Mouse (Mus musculus): ENCODE measurements around the gene Dpp6. TPM values are rescaled to one million over a fixed set of nuclear protein-coding genes. Genes with fewer than 3 reads are reported as not detected.

Gene Dpp6
- polyA plus RNA-seq, 2 experiments = 2.4 to 5.0 TPM

DNA sequence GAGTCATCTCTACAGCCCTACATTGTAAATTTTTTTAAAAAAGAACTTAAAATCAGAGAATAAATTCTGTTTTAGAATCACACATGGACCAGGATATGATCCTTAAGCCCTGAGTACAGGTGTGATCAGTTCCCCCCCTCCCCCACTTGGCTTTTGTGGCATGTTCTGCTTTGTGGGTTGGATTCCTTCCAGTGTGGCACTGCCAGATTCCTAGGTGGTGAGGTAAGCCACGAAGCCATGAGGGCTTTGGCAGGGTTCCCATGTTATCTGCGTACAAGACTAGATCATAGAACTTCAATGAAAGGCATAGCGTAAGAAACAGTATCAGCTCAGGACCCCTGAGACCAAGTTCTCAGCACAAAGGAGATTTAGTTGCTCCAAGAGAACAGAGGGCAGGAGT, 596.0 kb downstream of the Dpp6 start:
- H3K4me2 ChIP-seq (replicated peaks; ENCODE audit: low read depth, low read length, severe bottlenecking) = no peak overlapping the region
- WGBS = 54% methylated on average over 3 of the region's 3 CpGs
- no peak for TF ChIP-seq POLR2A (IDR thresholded peaks at IDR 0.05; ENCODE audit: borderline replicate concordance, extremely low read depth, insufficient read depth, insufficient read length)
- no peak overlapping the region for H3K4me3 ChIP-seq (replicated peaks; ENCODE audit: low read length)
- H3K4me1 ChIP-seq (ENCODE audit: control insufficient read depth, insufficient read depth, low read length) = no peaks in the 10 kb centered on the region
- no peak overlapping the region for H3K9ac ChIP-seq (ENCODE audit: low read depth, low read length, severe bottlenecking)
- DNase-seq (ENCODE audit: low spot score) (no peak), ATAC-seq (ENCODE audit: low FRiP score, low read depth) (no peak)
- H3K36me3 ChIP-seq (ENCODE audit: control insufficient read depth, insufficient read depth, low read length) = no peaks in the 10 kb centered on the region
- H3K27ac ChIP-seq (replicated peaks; ENCODE audit: low read depth, low read length) = no peak overlapping the region
- no peaks in the 10 kb centered on the region for H3K27me3 ChIP-seq (ENCODE audit: control insufficient read depth, insufficient read depth, low read length)
- no peaks in the 10 kb centered on the region for H3K9me3 ChIP-seq (ENCODE audit: control insufficient read depth, low read length)

DNA sequence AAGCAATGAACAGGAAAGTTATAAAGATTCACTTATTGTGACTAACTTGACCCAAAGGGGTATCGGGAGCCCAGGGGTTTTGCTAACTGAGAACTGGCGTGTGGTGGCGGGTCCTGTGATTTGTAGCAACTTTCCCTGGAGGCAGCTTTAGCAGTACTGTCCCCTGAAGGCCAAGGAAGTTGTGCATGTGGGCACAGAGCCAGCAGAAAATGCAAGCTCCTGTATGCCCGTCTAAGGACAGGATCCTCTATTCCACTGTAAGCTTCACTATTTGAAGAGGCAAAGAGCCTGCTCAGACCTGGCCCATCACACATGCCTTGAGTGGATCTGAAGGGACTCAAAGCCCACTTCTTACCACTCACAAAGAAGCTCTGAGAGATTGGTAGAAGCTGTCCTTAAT, 598.5 kb downstream of the Dpp6 start:
- DNase-seq (ENCODE audit: low spot score) = no peak
- H3K9ac ChIP-seq (ENCODE audit: low read depth, low read length, severe bottlenecking) = no peak overlapping the region
- H3K4me2 ChIP-seq (replicated peaks; ENCODE audit: low read depth, low read length, severe bottlenecking) = no peak overlapping the region
- H3K4me3 ChIP-seq (replicated peaks; ENCODE audit: low read length) = no peak overlapping the region
- no peaks in the 10 kb centered on the region for H3K36me3 ChIP-seq (ENCODE audit: control insufficient read depth, insufficient read depth, low read length)
- WGBS = 75% methylated on average over 4 of the region's 4 CpGs
- H3K4me1 ChIP-seq (ENCODE audit: control insufficient read depth, insufficient read depth, low read length) = no peaks in the 10 kb centered on the region
- TF ChIP-seq POLR2A (IDR thresholded peaks at IDR 0.05; ENCODE audit: borderline replicate concordance, extremely low read depth, insufficient read depth, insufficient read length) = no peak
- no peak for ATAC-seq (ENCODE audit: low FRiP score, low read depth)
- no peaks in the 10 kb centered on the region for H3K27me3 ChIP-seq (ENCODE audit: control insufficient read depth, insufficient read depth, low read length)
- no peak overlapping the region for H3K27ac ChIP-seq (replicated peaks; ENCODE audit: low read depth, low read length)
- H3K9me3 ChIP-seq (ENCODE audit: control insufficient read depth, low read length) = no peaks in the 10 kb centered on the region

DNA sequence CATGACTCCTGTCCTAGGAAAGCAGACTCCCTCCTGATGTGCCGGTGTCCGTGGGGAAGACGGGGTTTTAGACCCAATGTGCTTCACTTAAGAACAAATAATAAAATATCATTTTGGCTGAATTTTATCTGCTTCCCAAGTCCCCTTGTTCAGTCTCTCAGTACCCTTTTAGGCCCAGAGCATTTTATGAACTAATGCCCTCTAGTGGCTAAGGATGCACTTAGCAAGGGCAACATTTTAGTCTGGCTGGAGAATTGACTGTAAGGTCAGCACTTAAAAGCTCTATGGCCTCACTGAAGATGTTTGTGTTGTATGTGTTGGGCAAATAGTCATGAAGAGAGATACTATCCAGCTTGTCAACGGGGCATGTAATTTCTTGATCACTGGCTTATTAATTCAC, 599.6 kb downstream of the Dpp6 start:
- no peak overlapping the region for H3K4me2 ChIP-seq (replicated peaks; ENCODE audit: low read depth, low read length, severe bottlenecking)
- WGBS = 62% methylated on average over 4 of the region's 4 CpGs
- H3K9ac ChIP-seq (ENCODE audit: low read depth, low read length, severe bottlenecking) = no peak overlapping the region
- no peaks in the 10 kb centered on the region for H3K9me3 ChIP-seq (ENCODE audit: control insufficient read depth, low read length)
- ATAC-seq (ENCODE audit: low FRiP score, low read depth) (no peak), DNase-seq (ENCODE audit: low spot score) (no peak)
- H3K27ac ChIP-seq (replicated peaks; ENCODE audit: low read depth, low read length) = no peak overlapping the region
- no peak for TF ChIP-seq POLR2A (IDR thresholded peaks at IDR 0.05; ENCODE audit: borderline replicate concordance, extremely low read depth, insufficient read depth, insufficient read length)
- H3K4me3 ChIP-seq (replicated peaks; ENCODE audit: low read length) = no peak overlapping the region
- H3K27me3 ChIP-seq (ENCODE audit: control insufficient read depth, insufficient read depth, low read length) = no peaks in the 10 kb centered on the region
- no peaks in the 10 kb centered on the region for H3K36me3 ChIP-seq (ENCODE audit: control insufficient read depth, insufficient read depth, low read length)
- no peaks in the 10 kb centered on the region for H3K4me1 ChIP-seq (ENCODE audit: control insufficient read depth, insufficient read depth, low read length)

DNA sequence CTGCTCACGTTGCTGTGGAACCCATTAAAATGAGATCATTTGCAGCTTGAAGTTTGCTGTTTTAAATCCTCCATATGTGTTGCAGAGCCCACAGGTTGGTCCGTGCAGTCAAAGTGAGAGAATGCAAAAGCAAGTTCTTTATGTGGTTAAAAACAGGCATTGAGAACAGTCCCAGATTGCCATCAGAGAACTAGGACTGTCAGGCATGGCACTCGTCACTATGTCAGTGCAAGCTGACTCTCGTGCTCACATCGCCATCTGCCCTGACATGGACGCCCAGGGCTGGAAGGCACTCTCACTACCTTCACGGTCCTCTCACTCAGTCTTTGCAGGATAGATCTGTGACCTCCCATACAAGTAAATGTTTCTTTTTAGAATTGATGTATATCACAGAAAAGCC, 600.4 kb downstream of the Dpp6 start:
- WGBS = 51% methylated on average over 7 of the region's 7 CpGs

DNA sequence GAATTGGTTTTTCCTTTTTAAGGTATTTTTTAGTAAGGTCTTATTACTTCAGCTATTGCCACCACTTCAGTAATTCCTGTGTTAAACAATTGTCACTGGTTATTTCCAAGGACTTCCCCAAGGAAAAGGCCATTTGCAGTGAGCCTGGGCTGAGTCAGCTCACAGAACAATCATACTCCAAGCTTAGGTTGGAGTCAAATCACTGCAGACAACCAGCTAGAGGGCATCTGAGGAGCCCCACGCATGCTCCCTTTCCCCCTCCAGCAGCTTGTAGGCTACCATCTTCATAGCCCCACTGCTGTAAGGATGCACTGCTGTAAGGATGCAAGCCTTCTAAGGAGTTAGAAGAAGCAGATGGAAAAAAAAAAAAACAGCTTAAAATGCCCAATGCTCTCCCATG, 601.9 kb downstream of the Dpp6 start:
- Histone ChIP-seq H3K27me3 (ENCODE audit: control insufficient read depth, insufficient read depth, low read length) (no peaks in the 10 kb centered on the region), H3K27ac (replicated peaks; ENCODE audit: low read depth, low read length) (no peak overlapping the region), H3K4me3 (replicated peaks; ENCODE audit: low read length) (no peak overlapping the region), H3K9me3 (ENCODE audit: control insufficient read depth, low read length) (no peaks in the 10 kb centered on the region), H3K4me2 (replicated peaks; ENCODE audit: low read depth, low read length, severe bottlenecking) (no peak overlapping the region), H3K36me3 (ENCODE audit: control insufficient read depth, insufficient read depth, low read length) (no peaks in the 10 kb centered on the region), H3K9ac (ENCODE audit: low read depth, low read length, severe bottlenecking) (no peak overlapping the region), H3K4me1 (ENCODE audit: control insufficient read depth, insufficient read depth, low read length) (no peaks in the 10 kb centered on the region)
- DNase-seq (ENCODE audit: low spot score) (no peak), ATAC-seq (ENCODE audit: low FRiP score, low read depth) (no peak)
- 64% methylated on average over 1 of the region's 1 CpGs for WGBS
- no peak for TF ChIP-seq POLR2A (IDR thresholded peaks at IDR 0.05; ENCODE audit: borderline replicate concordance, extremely low read depth, insufficient read depth, insufficient read length)

More for the DNA sequence above, 600.4 kb downstream of the Dpp6 start:
- no peak for DNase-seq (ENCODE audit: low spot score)
- Histone ChIP-seq H3K4me3 (replicated peaks; ENCODE audit: low read length) (no peak overlapping the region), H3K36me3 (ENCODE audit: control insufficient read depth, insufficient read depth, low read length) (no peaks in the 10 kb centered on the region), H3K4me1 (ENCODE audit: control insufficient read depth, insufficient read depth, low read length) (no peaks in the 10 kb centered on the region), H3K9me3 (ENCODE audit: control insufficient read depth, low read length) (no peaks in the 10 kb centered on the region), H3K4me2 (replicated peaks; ENCODE audit: low read depth, low read length, severe bottlenecking) (no peak overlapping the region), H3K27me3 (ENCODE audit: control insufficient read depth, insufficient read depth, low read length) (no peaks in the 10 kb centered on the region), H3K9ac (ENCODE audit: low read depth, low read length, severe bottlenecking) (no peak overlapping the region), H3K27ac (replicated peaks; ENCODE audit: low read depth, low read length) (no peak overlapping the region)
- no peak for TF ChIP-seq POLR2A (IDR thresholded peaks at IDR 0.05; ENCODE audit: borderline replicate concordance, extremely low read depth, insufficient read depth, insufficient read length)
- ATAC-seq (ENCODE audit: low FRiP score, low read depth) = no peak

DNA sequence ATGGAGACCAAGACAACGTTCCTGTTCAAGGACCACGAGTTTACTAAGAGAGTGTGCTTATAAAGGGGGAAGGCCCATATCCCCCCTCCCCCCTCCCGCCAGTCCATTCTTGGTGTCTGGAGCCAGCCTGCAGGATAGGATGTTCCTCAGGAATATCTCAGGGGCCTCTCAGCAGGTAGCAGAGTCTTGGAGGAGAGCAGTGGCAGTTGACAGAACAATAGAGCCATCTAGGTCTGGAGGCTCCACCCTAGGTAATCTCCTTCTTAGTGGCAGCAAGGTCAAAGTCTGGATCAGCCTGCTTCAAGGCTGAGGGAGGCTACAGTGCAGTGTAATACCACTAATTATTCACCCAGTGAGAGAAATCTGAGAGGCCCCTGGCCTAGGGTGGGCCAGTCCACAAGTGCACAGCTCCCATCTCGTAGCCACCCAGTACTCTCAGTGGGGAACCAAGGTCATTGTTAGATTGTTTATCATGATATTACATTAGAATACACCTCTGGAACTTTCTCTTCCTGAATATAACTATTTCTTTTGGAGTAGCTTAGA, 604.2 kb downstream of the Dpp6 start:
- Histone ChIP-seq H3K9ac (ENCODE audit: low read depth, low read length, severe bottlenecking) (no peak overlapping the region), H3K9me3 (ENCODE audit: control insufficient read depth, low read length) (no peaks in the 10 kb centered on the region), H3K27me3 (ENCODE audit: control insufficient read depth, insufficient read depth, low read length) (no peaks in the 10 kb centered on the region), H3K4me2 (replicated peaks; ENCODE audit: low read depth, low read length, severe bottlenecking) (no peak overlapping the region), H3K4me3 (replicated peaks; ENCODE audit: low read length) (no peak overlapping the region), H3K36me3 (ENCODE audit: control insufficient read depth, insufficient read depth, low read length) (no peaks in the 10 kb centered on the region), H3K27ac (replicated peaks; ENCODE audit: low read depth, low read length) (no peak overlapping the region), H3K4me1 (ENCODE audit: control insufficient read depth, insufficient read depth, low read length) (no peaks in the 10 kb centered on the region)
- ATAC-seq (ENCODE audit: low FRiP score, low read depth) (no peak), DNase-seq (ENCODE audit: low spot score) (no peak)
- 80% methylated on average over 4 of the region's 4 CpGs for WGBS
- TF ChIP-seq POLR2A (IDR thresholded peaks at IDR 0.05; ENCODE audit: borderline replicate concordance, extremely low read depth, insufficient read depth, insufficient read length) = no peak

Data from limb, embryonic 14.5 days (tissue).